15 mouse cellular contexts compared by ENCODE assay signal in genomic region chr13:36490612-36491011, GRCm38 (mm10).
DNase-seq lines count a peak whose midpoint lies in the region; ATAC-seq lines count a peak whose summit lies in the region.
"Had no signal": no experiment of that assay in that cellular context is flagged by ENCODE, and none has a peak within 500 bp of the region (broad histone marks: within the 10 kb centered on the region; RNA-seq: fewer than 3 reads in every experiment).

No protein-coding gene starts in this region.

- no peaks in the 10 kb centered on the region for H3K27me3 ChIP-seq in embryonic facial prominence, embryonic 14.5 days (replicated peaks; ENCODE audit: control insufficient read depth, insufficient read depth, low read length)
- H3K27me3 ChIP-seq in embryonic facial prominence, embryonic 10.5 days (replicated peaks; ENCODE audit: low read depth, poor library complexity, severe bottlenecking): no peaks in the 10 kb centered on the region
- H3K27me3 ChIP-seq in hindbrain, embryonic 14.5 days (ENCODE audit: control insufficient read depth, insufficient read depth, low read length): no peaks in the 10 kb centered on the region
- no peaks in the 10 kb centered on the region for H3K27me3 ChIP-seq in hindbrain, embryonic 13.5 days
- H3K27me3 ChIP-seq: liver, embryonic 15.5 days; neural tube, embryonic 15.5 days had no signal

- WGBS in embryonic facial prominence, embryonic 14.5 days: 47% methylated on average over 7 of the region's 7 CpGs
- WGBS in embryonic facial prominence, embryonic 10.5 days: 69% methylated on average over 7 of the region's 7 CpGs
- 36% methylated on average over 7 of the region's 7 CpGs for WGBS in hindbrain, embryonic 14.5 days
- WGBS in hindbrain, embryonic 13.5 days: 46% methylated on average over 7 of the region's 7 CpGs

- H3K27ac ChIP-seq in embryonic facial prominence, embryonic 14.5 days (replicated peaks; ENCODE audit: low read depth, low read length): no peak overlapping the region
- no peak overlapping the region for H3K27ac ChIP-seq in embryonic facial prominence, embryonic 10.5 days (replicated peaks)
- no peak overlapping the region for H3K27ac ChIP-seq in hindbrain, embryonic 14.5 days
- no peak overlapping the region for H3K27ac ChIP-seq in hindbrain, embryonic 13.5 days
- H3K27ac ChIP-seq: liver, embryonic 15.5 days; macrophage; neural tube, embryonic 15.5 days had no signal

- no peak overlapping the region for H3K4me2 ChIP-seq in embryonic facial prominence, embryonic 14.5 days (ENCODE audit: low read depth, low read length)
- H3K4me2 ChIP-seq in hindbrain, embryonic 14.5 days (replicated peaks): no peak overlapping the region
- no peak overlapping the region for H3K4me2 ChIP-seq in hindbrain, embryonic 13.5 days
- H3K4me2 ChIP-seq: liver, embryonic 15.5 days; neural tube, embryonic 15.5 days had no signal

- intact Hi-C loops in left cerebral cortex, postnatal 4 days (cut with DNase I): no loop called here
- intact Hi-C loops in left cerebral cortex, postnatal 10 days (cut with DNase I): loop anchor here (10.0 kb wide), 1 partner anchor 206 kb away; no protein-coding TSS in a partner anchor

- no peak for ATAC-seq in embryonic facial prominence, embryonic 14.5 days (ENCODE audit: low read depth)
- peak; percentile 51; the same call in 1 of the 2 replicates for ATAC-seq in hindbrain, embryonic 14.5 days (ENCODE audit: low FRiP score)
- no peak for ATAC-seq in hindbrain, embryonic 13.5 days (ENCODE audit: low FRiP score)
- ATAC-seq: inflammation-experienced regulatory T-cells, adult 6 months had no signal

- peak; percentile 12 for DNase-seq in embryonic facial prominence, embryonic 14.5 days (ENCODE audit: low spot score)
- no peak for DNase-seq in embryonic facial prominence, embryonic 10.5 days (ENCODE audit: low spot score)
- no peak for DNase-seq in hindbrain, embryonic 14.5 days (ENCODE audit: low spot score)
- DNase-seq in left cerebral cortex, postnatal 4 days: peak; percentile 15
- no peak for DNase-seq in left cerebral cortex, postnatal 10 days (ENCODE audit: extremely low spot score in 1 of 2, low spot score in 2 of 2)
- DNase-seq in Muller cell, postnatal 12 days (ENCODE audit: inconsistent ontology term): peak; percentile 60
- no peak for DNase-seq in ovary, postnatal 10 days (ENCODE audit: low spot score)
- DNase-seq: embryo, embryonic 11 days; layer of hippocampus, postnatal 36 days had no signal

- H3K36me3 ChIP-seq in embryonic facial prominence, embryonic 14.5 days (ENCODE audit: control insufficient read depth, insufficient read depth, low read length): no peaks in the 10 kb centered on the region
- no peaks in the 10 kb centered on the region for H3K36me3 ChIP-seq in embryonic facial prominence, embryonic 10.5 days (replicated peaks)
- no peaks in the 10 kb centered on the region for H3K36me3 ChIP-seq in hindbrain, embryonic 14.5 days (replicated peaks; ENCODE audit: control insufficient read depth, insufficient read depth)
- H3K36me3 ChIP-seq in hindbrain, embryonic 13.5 days: no peaks in the 10 kb centered on the region
- H3K36me3 ChIP-seq: liver, embryonic 15.5 days; neural tube, embryonic 15.5 days had no signal

- H3K9ac ChIP-seq in embryonic facial prominence, embryonic 14.5 days (ENCODE audit: low read depth, low read length): no peak overlapping the region; the same call in 1 of the 2 replicates
- H3K9ac ChIP-seq in hindbrain, embryonic 14.5 days: no peak overlapping the region
- no peak overlapping the region for H3K9ac ChIP-seq in hindbrain, embryonic 13.5 days
- H3K9ac ChIP-seq: liver, embryonic 15.5 days; neural tube, embryonic 15.5 days had no signal

- 0 out of 2 replicates have a peak, but pooled peaks cover 5% of the 10 kb centered on the region for H3K4me1 ChIP-seq in embryonic facial prominence, embryonic 14.5 days (ENCODE audit: control insufficient read depth, insufficient read depth, low read length)
- H3K4me1 ChIP-seq in embryonic facial prominence, embryonic 10.5 days: 0 out of 2 replicates have a peak, but pooled peaks cover 3% of the 10 kb centered on the region
- H3K4me1 ChIP-seq in hindbrain, embryonic 14.5 days (replicated peaks; ENCODE audit: control insufficient read depth, insufficient read depth, low read length): 0 out of 2 replicates have a peak, but pooled peaks cover 4% of the 10 kb centered on the region
- H3K4me1 ChIP-seq in hindbrain, embryonic 13.5 days (replicated peaks): peaks cover 9% of the 10 kb centered on the region
- H3K4me1 ChIP-seq: liver, embryonic 15.5 days had no signal

- H3K4me3 ChIP-seq in embryonic facial prominence, embryonic 14.5 days (ENCODE audit: low read depth, low read length): no peak overlapping the region
- H3K4me3 ChIP-seq in embryonic facial prominence, embryonic 10.5 days: no peak overlapping the region
- H3K4me3 ChIP-seq in hindbrain, embryonic 14.5 days (replicated peaks; ENCODE audit: low read length): no peak overlapping the region
- no peak overlapping the region for H3K4me3 ChIP-seq in hindbrain, embryonic 13.5 days
- H3K4me3 ChIP-seq: erythroblast, embryonic 14.5 days; liver, embryonic 15.5 days; neural tube, embryonic 15.5 days had no signal

- no peaks in the 10 kb centered on the region for H3K9me3 ChIP-seq in embryonic facial prominence, embryonic 14.5 days (ENCODE audit: control insufficient read depth, low read length)
- H3K9me3 ChIP-seq in embryonic facial prominence, embryonic 10.5 days: no peaks in the 10 kb centered on the region
- no peaks in the 10 kb centered on the region for H3K9me3 ChIP-seq in hindbrain, embryonic 14.5 days (ENCODE audit: control insufficient read depth, low read length)
- H3K9me3 ChIP-seq in hindbrain, embryonic 13.5 days: no peaks in the 10 kb centered on the region
- H3K9me3 ChIP-seq: liver, embryonic 15.5 days; neural tube, embryonic 15.5 days had no signal

Comparison
In these comparisons a context has a peak if more than half of its experiments do, and no peak if none do; other contexts are left out.
1. DNase-seq: peak in embryonic facial prominence, embryonic 14.5 days (single experiment), left cerebral cortex, postnatal 4 days (single experiment) and Muller cell, postnatal 12 days (single experiment); none in embryonic facial prominence, embryonic 10.5 days (single experiment), hindbrain, embryonic 14.5 days (single experiment), left cerebral cortex, postnatal 10 days (0 of 2) and ovary, postnatal 10 days (single experiment).